Mouse (Mus musculus): ENCODE data around the gene Casz1.

DNA sequence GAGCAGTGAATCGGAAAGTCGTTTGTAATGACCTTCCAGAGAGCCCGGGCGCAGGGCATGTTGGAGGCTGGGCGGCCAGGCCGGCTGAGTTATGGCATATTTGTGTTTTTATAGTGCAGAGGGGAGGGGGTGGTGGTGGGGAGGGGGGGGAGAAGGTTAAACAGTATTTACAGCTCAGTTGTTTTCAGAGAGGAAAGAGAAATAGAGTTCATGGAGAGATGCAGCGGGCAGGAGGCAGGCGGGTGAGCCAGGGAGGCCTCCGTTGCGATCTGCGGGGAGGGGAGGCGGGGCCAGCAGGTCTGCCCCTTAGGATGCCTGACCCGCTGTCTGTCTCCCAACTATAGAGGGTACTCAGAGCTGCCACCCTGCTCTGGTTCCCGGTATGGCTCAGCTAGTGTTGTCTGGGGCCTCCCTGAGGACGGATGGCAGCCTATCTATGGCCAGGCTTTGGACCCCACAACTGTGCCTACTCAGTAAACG is 118.0 kb downstream of the Casz1 start:
- TF ChIP-seq CTCF (conservative IDR thresholded peaks at IDR 0.05; ENCODE audit: insufficient read depth, insufficient read length, low read depth, low read length), result no peak
- TF ChIP-seq POLR2A (IDR thresholded peaks at IDR 0.05; ENCODE audit: low read depth, low read length), result no peak
